Mouse (Mus musculus): ENCODE measurements around the gene Notch1.

- no peak for TF ChIP-seq CTCF (conservative IDR thresholded peaks at IDR 0.05; ENCODE audit: insufficient read depth, insufficient read length, low read depth, low read length)
- no peak for TF ChIP-seq POLR2A (IDR thresholded peaks at IDR 0.05; ENCODE audit: low read depth, low read length)
These were observed 20.8 kb downstream of the Notch1 start for GRCm38 (mm10) chr2:26495701-26496100.

Data from kidney, adult 2 months (tissue).